Comparison of ENCODE assay signal across 21 mouse cellular contexts in genomic region chr15:87326281-87326680, GRCm38 (mm10).
"Had no signal": no experiment of that assay in that cellular context is flagged by ENCODE, and none has a peak within 500 bp of the region (broad histone marks: within the 10 kb centered on the region; RNA-seq: fewer than 3 reads in every experiment).

No protein-coding gene starts in this region.

- H3K36me3 ChIP-seq: intestine, embryonic 15.5 days; limb, embryonic 10.5 days; limb, embryonic 13.5 days; liver, embryonic 15.5 days; midbrain, embryonic 12.5 days; neural tube, embryonic 13.5 days; stomach, embryonic 15.5 days had no signal

- ATAC-seq: hindbrain, embryonic 16.5 days; intestine, embryonic 15.5 days; midbrain, embryonic 16.5 days had no signal

- H3K27me3 ChIP-seq: intestine, embryonic 15.5 days; liver, embryonic 15.5 days; neural tube, embryonic 13.5 days; stomach, embryonic 15.5 days had no signal

- H3K4me3 ChIP-seq: intestine, embryonic 15.5 days; layer of hippocampus, adult 2 months; limb, embryonic 10.5 days; limb, embryonic 13.5 days; liver, embryonic 15.5 days; midbrain, embryonic 12.5 days; myocyte; neural tube, embryonic 13.5 days; stomach, embryonic 15.5 days had no signal

- H3K9me3 ChIP-seq: intestine, embryonic 15.5 days; limb, embryonic 10.5 days; limb, embryonic 13.5 days; liver, embryonic 15.5 days; midbrain, embryonic 12.5 days; neural tube, embryonic 13.5 days; stomach, embryonic 15.5 days had no signal

- H3K4me2 ChIP-seq: intestine, embryonic 15.5 days; limb, embryonic 13.5 days; liver, embryonic 11.5 days; liver, embryonic 15.5 days; midbrain, embryonic 12.5 days; neural tube, embryonic 13.5 days; stomach, embryonic 15.5 days had no signal

- H3K4me1 ChIP-seq: intestine, embryonic 15.5 days; liver, embryonic 15.5 days; midbrain, embryonic 12.5 days; neural tube, embryonic 13.5 days; stomach, embryonic 15.5 days had no signal

- H3K9ac ChIP-seq: intestine, embryonic 15.5 days; limb, embryonic 13.5 days; liver, embryonic 15.5 days; midbrain, embryonic 12.5 days; neural tube, embryonic 13.5 days; stomach, embryonic 15.5 days had no signal

- DNase-seq: layer of hippocampus, adult 9-11 months; lung, adult 2 months; lung, postnatal 14 days; lung, postnatal 4 days; retina, postnatal 1 day; right cerebral cortex, postnatal 25 days; spleen, adult 18-20 months; thymus, postnatal 36 days had no signal

- H3K27ac ChIP-seq: intestine, embryonic 15.5 days; kidney, postnatal 0 days; layer of hippocampus, adult 2 months; limb, embryonic 10.5 days; limb, embryonic 13.5 days; liver, embryonic 15.5 days; midbrain, embryonic 12.5 days; neural tube, embryonic 13.5 days; stomach, embryonic 15.5 days had no signal
